Mouse (Mus musculus): ENCODE measurements around the gene Pard3b.

Gene Pard3b

DNA sequence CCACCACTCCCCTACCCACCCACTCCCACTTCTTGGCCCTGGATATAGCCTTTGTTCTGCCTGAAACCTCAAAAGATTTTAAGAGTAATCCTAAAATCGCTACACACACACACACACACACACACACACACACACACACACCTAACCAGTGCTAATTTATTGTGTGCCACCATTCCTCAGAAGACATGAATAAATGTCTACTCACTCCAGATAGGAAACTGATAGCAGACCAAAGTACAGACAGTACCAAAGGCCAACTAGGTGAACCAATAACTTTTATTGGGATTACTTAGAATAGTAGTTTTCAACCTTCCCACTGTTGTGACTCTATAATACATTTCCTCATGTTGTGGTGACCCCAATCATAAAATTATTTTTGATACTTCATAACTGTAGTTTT lies 483.8 kb downstream of the Pard3b start:
- DNase-seq = no peak

DNA sequence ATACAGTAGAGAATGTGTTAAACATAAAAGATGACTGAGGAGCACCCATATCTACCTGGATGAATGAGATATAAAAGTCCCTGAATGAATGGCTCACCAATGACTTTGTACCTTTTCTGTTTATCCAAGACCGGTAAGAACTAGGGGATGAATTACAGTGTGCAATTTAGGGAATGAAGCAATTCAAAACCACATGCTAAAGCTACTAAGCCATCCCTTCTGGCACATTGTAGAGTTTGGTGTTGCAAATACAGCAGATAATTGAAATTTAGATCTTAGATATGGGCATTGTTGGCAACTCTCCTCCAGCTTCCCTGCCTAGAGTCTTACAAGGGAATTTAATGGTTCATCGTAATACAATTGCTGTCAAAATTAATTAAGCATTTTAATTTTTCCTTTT lies 490.6 kb downstream of the Pard3b start:
- peak; percentile 11 for DNase-seq

GRCm38 (mm10) chr1:62148134-62148533 lies 509.5 kb downstream of the Pard3b start:
- DNase-seq = peak; percentile 72

GRCm38 (mm10) chr1:62148786-62149185 lies 510.2 kb downstream of the Pard3b start:
- DNase-seq = no peak

GRCm38 (mm10) chr1:62155970-62156369 lies 517.3 kb downstream of the Pard3b start:
- DNase-seq = no peak

DNA sequence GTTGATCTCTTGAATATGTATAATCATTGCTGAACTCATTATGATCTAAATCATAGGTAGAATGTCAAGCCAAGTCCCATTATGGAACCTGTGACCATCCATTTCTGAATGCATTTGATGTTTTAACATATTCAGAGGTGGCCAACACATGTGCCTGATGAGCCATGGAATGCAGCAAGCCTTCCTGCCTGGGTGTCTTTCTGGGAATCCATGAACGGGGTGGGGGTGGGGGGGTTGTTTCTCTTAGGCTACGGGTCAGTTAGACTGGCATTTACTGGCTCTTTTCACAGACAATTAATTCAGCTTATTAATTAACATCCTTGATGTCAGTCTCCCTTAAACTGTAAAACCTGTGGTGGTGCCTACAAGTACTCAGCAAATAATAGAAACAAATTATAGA lies 521.0 kb downstream of the Pard3b start:
- no peak for DNase-seq

DNA sequence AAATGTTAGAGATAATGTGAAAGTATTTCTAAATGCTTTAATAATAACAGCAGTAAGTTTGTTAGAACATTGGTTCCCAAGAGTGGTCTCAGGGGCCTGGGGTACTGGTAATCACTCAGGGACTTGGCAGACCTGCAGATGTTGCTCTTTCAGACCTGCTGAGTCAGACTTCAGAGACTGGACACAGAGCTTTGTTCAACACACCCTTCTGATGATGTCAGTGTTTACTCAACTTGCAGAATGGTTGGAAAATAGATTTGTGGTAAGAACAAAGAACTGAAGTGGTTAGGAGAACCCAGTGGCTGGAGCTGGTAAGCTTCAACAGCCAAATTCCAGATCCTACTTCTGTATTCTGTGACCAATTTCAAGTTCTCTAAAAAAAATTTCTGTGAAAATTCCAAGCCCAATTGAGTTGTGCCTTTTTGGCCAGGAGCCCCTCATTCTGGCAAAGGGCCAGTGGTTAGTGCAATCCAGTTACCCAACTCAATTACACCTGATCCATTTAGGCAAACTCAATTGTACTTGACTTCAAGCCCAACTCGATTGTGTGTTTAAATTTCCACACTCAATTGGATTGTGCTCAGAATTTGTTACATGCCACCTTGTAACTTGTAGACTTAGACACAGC lies 536.5 kb downstream of the Pard3b start:
- DNase-seq = no peak

GRCm38 (mm10) chr1:62181638-62182037 lies 543.0 kb downstream of the Pard3b start:
- DNase-seq = peak; percentile 95

GRCm38 (mm10) chr1:62182634-62183033 lies 544.0 kb downstream of the Pard3b start:
- DNase-seq = no peak

- no peak for DNase-seq
Measured at GRCm38 (mm10) chr1:62190786-62191185, 552.2 kb downstream of the Pard3b start.

GRCm38 (mm10) chr1:62197515-62197914 lies 558.9 kb downstream of the Pard3b start:
- no peak for DNase-seq

DNA sequence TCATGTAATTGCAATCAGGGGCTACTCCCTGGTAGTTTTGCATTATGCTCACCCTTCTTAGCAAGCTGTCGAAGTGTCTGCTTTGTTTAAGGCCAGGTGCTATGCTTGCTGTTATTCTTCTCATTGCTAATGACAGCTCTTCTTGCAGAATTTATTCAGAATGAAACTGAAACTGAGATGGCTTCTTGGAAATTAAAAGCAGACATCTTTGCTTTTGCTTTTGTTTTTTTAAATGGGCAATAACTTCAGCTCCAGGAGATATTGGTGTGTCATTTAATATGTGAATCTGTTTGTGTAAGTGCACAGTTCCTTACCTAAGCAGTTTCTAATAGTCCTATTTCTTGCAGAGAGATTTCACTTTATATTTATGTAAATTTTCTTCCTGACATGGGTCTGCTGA lies 562.3 kb downstream of the Pard3b start:
- DNase-seq = peak; percentile 27

DNA sequence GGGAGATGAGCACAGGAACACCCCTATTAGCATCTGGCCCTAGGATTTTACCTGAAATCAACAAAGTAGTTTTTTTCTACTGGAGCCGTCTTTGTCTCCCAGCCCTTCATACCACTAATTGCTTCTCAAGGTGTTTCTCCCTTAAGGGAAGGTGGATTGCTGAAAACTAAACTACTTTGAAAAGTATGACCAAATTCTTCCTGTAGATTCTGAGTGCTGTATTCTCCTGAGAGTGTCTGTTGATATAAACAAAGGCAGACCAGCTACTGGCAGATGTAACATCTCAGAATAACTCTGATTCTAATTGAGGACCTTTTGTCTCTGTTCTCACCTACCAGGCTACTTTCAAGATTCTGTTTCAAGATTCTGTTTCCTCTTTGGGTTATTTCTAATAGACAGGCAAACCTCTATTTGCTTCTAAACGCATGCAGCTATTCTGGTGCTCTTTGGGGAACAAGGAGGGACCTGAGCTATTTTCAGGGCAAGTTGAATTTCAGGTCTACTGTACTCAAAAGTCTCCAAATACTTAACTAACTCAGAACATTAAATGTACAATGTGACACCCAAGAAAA lies 563.1 kb downstream of the Pard3b start:
- no peak for DNase-seq

DNA sequence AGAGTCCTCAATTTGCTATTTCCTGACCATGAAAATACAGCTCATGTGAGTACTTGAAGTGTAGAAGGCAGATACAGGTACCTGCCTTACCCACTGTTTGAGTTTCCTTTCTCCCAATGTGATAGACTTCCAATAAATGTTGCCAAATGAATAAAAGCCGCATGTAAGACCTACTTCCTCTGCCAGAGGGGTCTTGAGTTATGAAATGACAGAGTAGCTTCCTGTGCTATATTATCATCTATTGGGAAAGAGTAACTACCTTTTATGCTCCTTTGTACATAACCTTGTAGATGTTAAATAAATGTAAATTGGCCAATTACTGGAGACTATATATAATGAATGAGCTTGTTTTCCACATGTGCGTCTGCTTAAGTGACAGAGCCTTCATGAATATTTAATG lies 574.7 kb downstream of the Pard3b start:
- no peak for DNase-seq

GRCm38 (mm10) chr1:62215842-62216241 lies 577.2 kb downstream of the Pard3b start:
- DNase-seq = no peak

GRCm38 (mm10) chr1:62216568-62216967 lies 577.9 kb downstream of the Pard3b start:
- DNase-seq = no peak

DNA sequence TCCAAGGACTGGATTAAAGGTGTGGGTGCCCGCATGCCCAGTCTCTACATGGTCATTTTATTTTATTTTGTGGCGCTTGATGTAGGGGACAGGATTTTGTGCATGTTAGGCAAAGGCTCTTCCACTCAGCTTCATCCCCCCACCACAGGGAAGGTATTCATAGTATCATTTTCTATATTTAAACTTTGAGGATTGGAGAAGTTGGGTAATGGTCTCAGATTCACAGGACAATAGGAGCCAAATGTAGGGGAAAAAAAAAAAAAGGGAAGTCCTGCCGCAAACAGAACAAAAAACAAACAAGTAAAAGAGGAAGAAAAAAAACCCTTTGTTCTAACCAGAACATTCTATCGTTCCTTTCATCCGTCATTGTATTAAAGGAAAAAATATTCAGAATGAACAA lies 590.5 kb downstream of the Pard3b start:
- DNase-seq = no peak

GRCm38 (mm10) chr1:62234039-62234438 lies 595.4 kb downstream of the Pard3b start:
- no peak for DNase-seq

- DNase-seq = no peak
Measured at GRCm38 (mm10) chr1:62235121-62235520, 596.5 kb downstream of the Pard3b start.

GRCm38 (mm10) chr1:62244191-62244984 lies 605.8 kb downstream of the Pard3b start:
- DNase-seq = peak; percentile 93

DNA sequence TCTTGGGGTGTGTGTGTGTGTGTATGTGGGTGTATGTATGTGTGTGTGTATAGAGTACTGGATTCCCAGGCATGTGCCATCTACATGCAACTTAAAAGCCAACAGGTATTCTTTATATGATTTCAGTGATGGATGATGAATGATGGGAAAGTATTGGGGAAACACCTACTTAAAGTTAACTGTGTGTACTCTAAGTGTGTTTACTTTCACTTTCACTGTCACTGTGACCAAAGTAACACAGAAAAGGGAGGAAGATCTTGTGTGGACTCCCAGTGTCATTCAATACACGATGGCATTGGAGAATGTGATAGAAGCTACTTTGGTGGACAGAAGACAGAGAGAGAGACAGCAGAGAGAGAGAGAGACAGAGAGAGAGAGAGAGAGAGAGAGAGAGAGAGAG lies 613.8 kb downstream of the Pard3b start:
- DNase-seq = no peak

DNA sequence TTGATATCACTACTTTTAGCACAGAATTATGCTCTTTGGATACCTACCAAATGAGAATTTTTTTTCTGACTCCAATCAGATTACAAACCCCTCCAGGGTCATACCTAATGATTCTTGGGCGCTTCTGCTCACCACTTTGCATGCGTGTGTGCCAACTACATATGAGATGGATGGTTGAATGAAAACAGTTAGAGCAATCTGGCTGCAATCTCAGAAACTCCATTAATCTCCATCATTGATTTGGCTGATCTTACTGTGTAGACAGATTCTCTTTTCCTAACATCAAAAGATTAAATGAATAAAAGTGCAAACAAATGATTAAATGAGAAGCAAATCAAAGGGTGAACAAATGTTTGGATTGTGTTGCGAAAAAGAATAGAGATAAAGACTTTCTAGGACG lies 615.7 kb downstream of the Pard3b start:
- no peak for DNase-seq

GRCm38 (mm10) chr1:62254888-62255287 lies 616.3 kb downstream of the Pard3b start:
- DNase-seq = no peak

DNA sequence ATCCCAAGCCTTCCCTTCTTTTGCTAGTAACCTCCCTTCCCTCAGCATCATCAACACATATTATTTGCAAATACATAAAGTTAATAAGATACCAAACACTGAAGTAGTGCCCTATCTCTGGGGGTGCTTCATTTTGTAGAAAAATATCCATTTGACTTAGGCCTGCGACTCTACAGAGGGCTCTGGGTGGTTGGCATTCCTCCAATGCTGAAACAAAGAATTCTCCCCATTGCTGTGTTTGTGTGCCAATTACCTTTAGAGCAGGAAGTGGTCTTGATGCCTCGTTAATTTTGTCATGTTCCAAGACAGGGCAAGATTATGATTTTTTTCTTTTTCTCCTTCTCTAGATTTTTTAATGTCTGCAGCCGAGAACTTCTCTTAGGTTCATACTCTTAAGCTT lies 637.8 kb downstream of the Pard3b start:
- no peak for DNase-seq

All from heart, adult 11 months (tissue).